Mouse (Mus musculus) c-Kit-positive CD71-negative TER-119-negative erythroid progenitor cells, embryonic 14.5 days (primary cell): ENCODE results near the gene Fam126a.

Experiments used
- DNase-seq: peaks from one replicate; pipeline ENCODE4 v3.0.0-alpha.2; 2013; ENCODE audit warnings: low read depth

Fam126a gene

GRCm38 (mm10) chr5:23992876-23993552, 37.5 kb downstream of the Fam126a start:
- no peak for DNase-seq

- DNase-seq = no peak
These were observed 40.5 kb downstream of the Fam126a start for GRCm38 (mm10) chr5:23990001-23990400.

DNA sequence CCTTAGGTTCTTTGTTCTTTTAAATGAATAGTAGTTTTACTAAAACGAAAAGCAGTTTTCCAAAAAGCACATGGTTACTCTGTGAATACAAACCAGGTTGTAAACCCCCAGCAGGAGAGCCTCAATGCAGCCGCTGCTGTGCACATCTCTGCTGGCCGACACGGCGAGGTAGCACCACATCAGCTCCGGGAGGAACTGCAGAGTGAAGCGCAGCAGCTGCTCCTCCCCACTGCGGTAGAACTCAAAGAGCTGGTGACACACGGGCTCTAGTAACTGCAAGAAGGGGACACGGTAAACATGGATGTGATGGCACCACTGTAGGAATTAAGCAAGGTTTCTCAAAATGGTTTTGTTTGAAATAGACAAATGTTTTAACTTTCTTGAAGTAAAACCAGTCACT, 42.7 kb downstream of the Fam126a start:
- no peak for DNase-seq

DNA sequence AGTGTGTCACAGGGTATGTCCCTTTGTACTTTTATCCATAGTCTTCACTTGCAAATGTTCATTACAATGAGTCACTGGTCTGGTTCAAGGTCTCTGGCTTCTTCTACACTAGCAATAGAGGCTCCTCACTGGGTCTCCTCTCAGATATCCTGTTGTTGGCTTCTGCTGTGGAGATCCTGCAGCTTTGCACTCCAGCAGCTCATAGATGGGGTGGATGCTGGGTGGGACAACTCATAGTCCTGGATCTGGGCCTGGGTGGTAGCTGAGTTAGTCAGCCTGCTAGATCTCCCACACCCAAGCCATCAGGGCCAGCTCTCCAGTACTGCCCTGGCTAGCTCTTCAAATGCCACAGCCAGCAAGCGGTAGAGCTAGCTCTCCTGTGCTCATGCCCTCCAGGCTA, 48.4 kb downstream of the Fam126a start:
- DNase-seq = no peak

DNA sequence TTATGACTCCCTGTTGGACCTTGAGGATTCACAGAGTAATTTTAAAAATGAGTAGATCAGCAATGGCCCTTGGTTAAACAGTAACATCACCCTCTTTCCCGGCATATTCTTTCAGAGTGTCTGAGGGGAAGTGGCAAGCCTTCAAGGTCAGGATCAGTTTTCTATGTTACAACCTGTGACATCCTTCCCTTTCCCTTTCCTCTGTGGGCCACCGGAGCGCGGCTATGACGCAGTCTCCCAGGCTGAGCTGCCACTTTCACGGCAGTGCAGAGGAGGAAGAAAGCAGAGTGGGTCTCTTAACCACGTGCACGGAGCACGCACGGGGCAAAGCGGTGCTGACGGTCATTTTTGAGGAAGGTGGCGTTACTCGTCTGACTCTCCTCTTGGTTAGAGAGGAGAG, 52.0 kb downstream of the Fam126a start:
- DNase-seq = no peak

DNA sequence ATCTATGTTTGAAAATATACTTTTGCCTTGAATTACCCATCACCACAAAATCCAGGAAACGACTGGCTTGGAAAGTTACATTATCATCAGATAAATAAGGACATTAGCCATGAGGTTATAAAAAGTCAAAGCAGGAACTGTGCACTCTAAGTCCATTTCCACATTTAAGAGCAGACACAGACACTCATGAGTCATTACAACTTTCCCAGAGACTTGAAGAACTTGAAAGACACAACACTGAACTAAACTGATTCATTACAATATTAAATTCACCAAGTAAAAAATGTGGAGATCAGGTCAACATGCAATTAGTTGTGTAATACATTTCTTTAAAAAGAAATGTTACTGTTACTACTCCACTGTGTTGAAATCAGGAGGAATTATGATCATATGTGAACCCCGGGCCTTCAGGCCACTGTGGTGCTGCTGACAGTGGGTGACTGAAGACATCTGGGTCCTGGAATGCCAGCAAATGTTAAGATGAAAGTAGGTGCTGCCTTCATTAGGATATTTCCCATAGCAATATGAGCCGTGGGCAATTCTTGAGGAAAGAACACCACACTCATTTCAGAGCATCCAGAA, 55.4 kb downstream of the Fam126a start:
- DNase-seq = no peak

- DNase-seq = no peak
These were observed 62.8 kb downstream of the Fam126a start for GRCm38 (mm10) chr5:23967705-23968104.

- DNase-seq = no peak
These were observed 65.8 kb downstream of the Fam126a start for GRCm38 (mm10) chr5:23964599-23965165.

- no peak for DNase-seq
These were observed 77.4 kb downstream of the Fam126a start for GRCm38 (mm10) chr5:23953047-23953446.

DNA sequence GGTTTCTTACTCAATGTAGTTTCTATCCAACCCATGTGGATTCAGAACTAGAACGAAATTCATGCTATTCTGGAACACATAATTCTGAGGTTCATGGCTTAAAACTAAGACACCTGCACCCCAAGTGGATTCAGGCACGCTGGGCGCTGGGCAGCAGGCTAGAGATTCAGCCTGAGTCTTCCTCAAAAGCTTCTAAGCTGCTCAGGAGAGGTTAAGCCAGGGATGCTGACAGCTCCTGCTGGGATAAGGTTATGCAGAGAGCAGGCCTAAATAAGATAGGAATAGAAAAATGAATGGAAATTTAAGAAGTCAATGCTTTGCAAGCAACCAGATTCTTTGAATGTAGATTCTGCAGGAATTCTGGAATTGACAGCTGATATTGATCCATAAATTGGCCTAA, 82.4 kb downstream of the Fam126a start:
- no peak for DNase-seq

- no peak for DNase-seq
These were observed 85.4 kb downstream of the Fam126a start for GRCm38 (mm10) chr5:23945056-23945455.

GRCm38 (mm10) chr5:23943534-23943933, 87.0 kb downstream of the Fam126a start:
- no peak for DNase-seq

DNA sequence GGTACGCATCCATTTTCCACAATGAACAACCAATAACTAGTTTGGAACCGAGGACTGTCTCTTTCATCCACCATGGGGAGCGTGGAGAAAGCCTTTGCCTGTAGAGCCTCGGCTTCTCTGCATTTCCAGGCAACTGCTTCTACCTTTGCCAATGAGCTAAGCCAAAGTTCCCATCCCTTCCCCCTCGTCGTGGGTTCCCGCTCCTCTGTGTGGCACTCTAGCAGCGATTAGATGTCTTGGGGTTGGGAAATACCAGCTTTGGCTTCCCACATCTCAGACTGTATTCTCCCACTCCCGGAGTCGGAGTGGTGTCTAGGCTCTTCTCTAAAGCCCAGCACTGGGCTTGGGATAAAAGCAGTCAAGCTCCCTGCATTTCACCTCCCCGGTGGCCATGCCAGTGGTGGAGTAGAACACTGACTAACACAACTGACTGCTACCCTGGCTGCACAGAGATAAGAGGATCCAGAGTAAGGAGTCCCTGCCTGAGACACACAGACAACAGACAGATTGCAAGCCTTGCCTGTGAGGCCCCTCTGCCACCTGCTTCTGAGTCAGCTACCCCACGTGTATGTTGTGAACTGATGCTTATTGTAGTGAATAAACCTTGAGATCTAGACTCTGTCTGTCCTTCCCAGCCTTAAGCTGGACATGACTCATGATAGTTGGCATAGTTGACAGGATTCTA, 106.9 kb downstream of the Fam126a start:
- peak; percentile 45 for DNase-seq

DNA sequence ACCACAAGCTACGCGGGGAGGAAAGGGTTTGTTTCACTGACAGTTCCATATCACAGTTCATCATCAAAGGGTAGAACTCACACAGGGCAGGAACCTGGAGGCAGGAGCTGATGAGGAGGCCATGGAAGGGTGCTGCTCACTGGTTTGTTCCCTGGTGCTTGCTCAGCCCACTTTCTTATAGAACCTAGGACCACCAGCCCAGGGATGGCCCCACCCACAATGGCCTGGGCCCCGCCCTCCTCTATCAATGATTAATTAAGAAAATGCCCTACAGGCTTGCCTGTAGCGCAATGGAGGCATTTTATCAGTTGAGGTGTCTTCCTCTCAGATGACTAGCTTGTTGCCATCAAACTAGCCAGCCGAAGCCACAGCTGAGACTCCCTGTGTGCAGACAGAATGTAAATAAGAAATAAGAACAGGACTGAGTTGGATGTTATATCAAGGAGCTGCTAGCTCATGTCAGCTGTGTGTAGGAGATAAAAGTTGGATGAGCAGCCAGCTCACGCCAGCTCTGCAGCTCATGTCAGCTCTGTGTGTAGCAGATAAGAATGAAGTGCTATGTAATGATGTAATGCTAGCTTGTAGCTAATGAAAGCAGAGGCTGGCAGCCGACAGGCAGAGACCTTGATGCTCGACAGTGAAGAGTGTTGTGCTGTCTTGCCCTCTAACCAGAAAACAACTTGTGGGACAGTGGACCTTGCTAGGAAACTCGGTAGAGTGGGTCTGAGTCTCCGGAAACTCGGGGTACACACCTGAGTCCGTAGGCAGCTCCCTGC, 107.8 kb downstream of the Fam126a start:
- DNase-seq = peak; percentile 53

- no peak for DNase-seq
These were observed 109.2 kb downstream of the Fam126a start for GRCm38 (mm10) chr5:23921316-23921715.

GRCm38 (mm10) chr5:23919892-23920731, 110.4 kb downstream of the Fam126a start:
- DNase-seq = no peak

- DNase-seq = no peak
These were observed 113.2 kb downstream of the Fam126a start for GRCm38 (mm10) chr5:23917301-23917700.

DNA sequence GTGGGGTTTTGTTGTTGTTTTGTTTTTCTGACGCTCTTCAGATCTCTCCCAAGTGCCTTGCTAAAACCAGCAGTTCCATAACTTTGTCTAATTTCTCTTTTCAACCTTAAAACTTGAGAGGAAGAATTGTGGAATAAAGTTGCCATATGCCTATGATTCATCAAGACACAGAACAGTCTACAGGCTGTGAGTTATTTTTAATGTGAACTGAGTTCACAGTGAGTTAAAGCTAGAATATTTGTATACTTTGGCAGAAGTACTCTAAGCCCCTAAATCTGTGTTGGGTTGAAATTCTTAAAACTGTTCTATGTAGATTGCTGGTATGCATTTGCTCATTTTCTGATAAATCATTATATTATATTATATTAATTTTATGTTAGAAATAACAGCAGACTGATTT, 118.9 kb downstream of the Fam126a start:
- DNase-seq = no peak

- no peak for DNase-seq
These were observed 121.2 kb downstream of the Fam126a start for GRCm38 (mm10) chr5:23909256-23909655.

- DNase-seq = no peak
These were observed 121.9 kb downstream of the Fam126a start for GRCm38 (mm10) chr5:23908486-23909090.

DNA sequence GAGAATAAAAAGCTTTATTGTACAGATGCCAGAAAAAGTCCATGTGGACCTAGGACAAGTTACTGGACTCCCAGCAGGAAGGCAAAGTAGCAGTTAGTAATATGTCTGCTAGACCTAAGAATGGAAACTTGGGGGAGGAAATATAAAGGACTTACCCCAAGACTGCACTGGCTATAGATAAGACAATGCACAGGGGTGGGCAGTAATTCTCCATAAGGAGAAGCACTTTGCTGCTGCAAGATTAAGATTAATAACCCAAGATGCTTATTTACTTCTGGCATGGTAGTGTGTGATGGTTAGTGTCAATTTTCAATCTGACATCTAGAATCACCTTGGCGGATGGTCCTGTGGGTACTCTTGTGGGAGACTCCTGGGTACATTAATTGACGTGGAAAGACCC, 128.3 kb downstream of the Fam126a start:
- DNase-seq = no peak
